Mouse (Mus musculus) Muller cell, postnatal 12 days (primary cell): ENCODE measurements around the gene Hcar1.

Experiments used
- DNase-seq: peaks from one replicate; pipeline ENCODE4 v3.0.0-alpha.2; 2015; ENCODE audit errors: inconsistent ontology term

Gene Hcar1

GRCm38 (mm10) chr5:123863934-123864333 lies 15.9 kb downstream of the Hcar1 start:
- no peak for DNase-seq

GRCm38 (mm10) chr5:123862374-123863350 lies 17.2 kb downstream of the Hcar1 start:
- no peak for DNase-seq

GRCm38 (mm10) chr5:123858798-123859197 lies 21.0 kb downstream of the Hcar1 start:
- no peak for DNase-seq

GRCm38 (mm10) chr5:123854511-123854910 lies 25.3 kb downstream of the Hcar1 start:
- no peak for DNase-seq

GRCm38 (mm10) chr5:123853877-123854504 lies 25.8 kb downstream of the Hcar1 start:
- no peak for DNase-seq

GRCm38 (mm10) chr5:123851398-123851797 lies 28.4 kb downstream of the Hcar1 start:
- DNase-seq, result no peak

GRCm38 (mm10) chr5:123844316-123844715 lies 35.5 kb downstream of the Hcar1 start:
- no peak for DNase-seq

GRCm38 (mm10) chr5:123843816-123844215 lies 36.0 kb downstream of the Hcar1 start:
- DNase-seq, result no peak

- no peak for DNase-seq
These were observed 36.9 kb downstream of the Hcar1 start for GRCm38 (mm10) chr5:123842935-123843282.

- no peak for DNase-seq
These were observed 37.4 kb downstream of the Hcar1 start for GRCm38 (mm10) chr5:123842221-123842934.

- DNase-seq, result peak; percentile 74
These were observed 42.4 kb downstream of the Hcar1 start for GRCm38 (mm10) chr5:123837371-123837770.

- no peak for DNase-seq
These were observed 45.0 kb downstream of the Hcar1 start for GRCm38 (mm10) chr5:123834836-123835235.

GRCm38 (mm10) chr5:123832309-123832708 lies 47.5 kb downstream of the Hcar1 start:
- DNase-seq, result no peak

GRCm38 (mm10) chr5:123827659-123828091 lies 52.1 kb downstream of the Hcar1 start:
- DNase-seq, result peak; percentile 31
